In genomic region chr11:4006462-4006861, GRCm38 (mm10) we compare ENCODE assay signal across 1 mouse cellular context.
TF ChIP-seq lines count a peak whose summit lies in the region.

No protein-coding gene starts in this region.

TF ChIP-seq in CH12.LX, 34 proteins besides CTCF, POLR2A, EP300 and RAD21:
- TF ChIP-seq KAT2A (IDR thresholded peaks at IDR 0.05; ENCODE audit: insufficient replicate concordance, low read length), result no peak
- TF ChIP-seq IRF4 (IDR thresholded peaks at IDR 0.05; ENCODE audit: low read depth, low read length), result 0 out of 2 replicates have a peak, but pooled peaks have one; percentile 8
- no peak for TF ChIP-seq NELFE (IDR thresholded peaks at IDR 0.05; ENCODE audit: low read depth, low read length)
- no peak for TF ChIP-seq GABPA (IDR thresholded peaks at IDR 0.05; ENCODE audit: insufficient replicate concordance, low read depth, low read length)
- TF ChIP-seq ZC3H11A (IDR thresholded peaks at IDR 0.05; ENCODE audit: low read depth, low read length), result peak; percentile 37; the same call in 1 of the 2 replicates
- no peak for TF ChIP-seq ZMIZ1 (IDR thresholded peaks at IDR 0.05; ENCODE audit: low read depth, low read length)
- TF ChIP-seq SMC3 (IDR thresholded peaks at IDR 0.05; ENCODE audit: low read depth, low read length), result peak; percentile 90
- TF ChIP-seq MYC (IDR thresholded peaks at IDR 0.05; ENCODE audit: low read depth, low read length), result 0 out of 2 replicates have a peak, but pooled peaks have one; percentile 19
